30 mouse cellular contexts compared by ENCODE assay signal in the genomic region with DNA sequence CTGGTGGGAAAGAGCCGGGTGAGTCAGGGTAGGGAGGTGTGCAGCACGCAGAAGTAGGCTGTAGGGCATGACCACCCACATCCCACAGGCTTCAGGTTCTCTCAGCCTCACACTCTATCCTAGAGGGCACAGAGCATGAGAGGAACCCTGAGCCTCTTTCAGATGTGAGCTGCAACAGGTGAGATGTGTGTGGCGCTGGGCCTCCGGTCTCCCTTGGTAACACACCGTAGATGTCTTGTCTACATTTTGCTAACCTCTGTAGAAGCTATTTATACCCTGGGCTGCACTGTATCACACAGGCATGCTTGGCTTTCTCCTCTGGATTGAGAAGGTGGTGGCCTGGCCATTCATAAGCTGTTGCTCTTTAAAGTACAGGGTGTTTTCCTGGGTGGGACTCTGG. TPM values are rescaled to one million over a fixed set of nuclear protein-coding genes. Genes with fewer than 3 reads are reported as not detected.
DNase-seq lines count a peak whose midpoint lies in the region; ATAC-seq and TF ChIP-seq lines count a peak whose summit lies in the region.
"Had no signal": no experiment of that assay in that cellular context is flagged by ENCODE, and none has a peak within 500 bp of the region (broad histone marks: within the 10 kb centered on the region; RNA-seq: fewer than 3 reads in every experiment).

No protein-coding gene starts in this region.

- H3K27ac ChIP-seq in liver, postnatal 0 days (ENCODE audit: low read depth): peak overlapping the region; percentile 12; the same call in 1 of the 2 replicates
- no peak overlapping the region for H3K27ac ChIP-seq in liver, embryonic 11.5 days (ENCODE audit: low read depth, low read length)
- peak overlapping the region; percentile 33; the same call in 1 of the 2 replicates for H3K27ac ChIP-seq in CH12.LX (ENCODE audit: insufficient read depth, low read depth)
- H3K27ac ChIP-seq: embryonic facial prominence, embryonic 12.5 days; hindbrain, embryonic 14.5 days; intestine, embryonic 15.5 days; midbrain, embryonic 15.5 days had no signal

- in situ Hi-C loops in CH12.LX (cut with MboI; ENCODE audit: low pct_ligation_motif_present, low pct_unique_long_range_greater_than_20kb, low sequenced_read_pairs): no loop called here

- no peaks in the 10 kb centered on the region for H3K36me3 ChIP-seq in liver, postnatal 0 days (replicated peaks; ENCODE audit: insufficient read depth, low read length)
- H3K36me3 ChIP-seq in liver, embryonic 11.5 days (ENCODE audit: control insufficient read depth, insufficient read depth, low read length): no peaks in the 10 kb centered on the region
- H3K36me3 ChIP-seq in CH12.LX (replicated peaks in 1 of 2; ENCODE audit: control insufficient read depth in 1 of 2, insufficient read depth in 1 of 2, low read length in 1 of 2) (peaks cover 38 to 71% of the 10 kb centered on the region in 2 experiments), myocyte (ENCODE audit: control insufficient read depth, insufficient read depth) (peaks cover 30% of the 10 kb centered on the region)
- H3K36me3 ChIP-seq: midbrain, embryonic 15.5 days had no signal

- H3K9ac ChIP-seq in liver, postnatal 0 days (replicated peaks): no peak overlapping the region
- no peak overlapping the region for H3K9ac ChIP-seq in liver, embryonic 11.5 days (ENCODE audit: low read depth, low read length)
- H3K9ac ChIP-seq in CH12.LX (ENCODE audit: insufficient read depth, low read depth): no peak overlapping the region
- H3K9ac ChIP-seq: embryonic facial prominence, embryonic 12.5 days; hindbrain, embryonic 14.5 days; limb, embryonic 15.5 days; midbrain, embryonic 15.5 days had no signal

- no peak overlapping the region for H3K4me2 ChIP-seq in liver, postnatal 0 days (ENCODE audit: low read depth, low read length)
- H3K4me2 ChIP-seq in liver, embryonic 11.5 days: no peak overlapping the region
- H3K4me2 ChIP-seq in CH12.LX (ENCODE audit: insufficient read depth, low read depth, poor library complexity, severe bottlenecking) (peak overlapping the region; percentile 16; the same call in 1 of the 2 replicates), myocyte (ENCODE audit: low read depth) (peak overlapping the region; percentile 49)
- H3K4me2 ChIP-seq: embryonic facial prominence, embryonic 12.5 days; hindbrain, embryonic 14.5 days; intestine, embryonic 15.5 days; limb, embryonic 15.5 days; midbrain, embryonic 15.5 days had no signal

- no peak for TF ChIP-seq RAD21 in CH12.LX (IDR thresholded peaks at IDR 0.05; ENCODE audit: low read depth, low read length)

- dilution Hi-C loops in CH12.LX (cut with MboI; ENCODE audit: extremely low pct_ligation_motif_present, extremely low pct_unique_long_range_greater_than_20kb, low sequenced_read_pairs): no loop called here

- no peaks in the 10 kb centered on the region for H3K27me3 ChIP-seq in liver, postnatal 0 days (ENCODE audit: insufficient read depth, low read length)
- H3K27me3 ChIP-seq in liver, embryonic 11.5 days (replicated peaks; ENCODE audit: control insufficient read depth, insufficient read depth, low read length): peaks cover 6% of the 10 kb centered on the region; the same call in 1 of the 2 replicates
- H3K27me3 ChIP-seq in CH12.LX (replicated peaks) (no peaks in the 10 kb centered on the region), myocyte (ENCODE audit: control insufficient read depth, insufficient read depth, insufficient read length) (no peaks in the 10 kb centered on the region)
- H3K27me3 ChIP-seq: embryonic facial prominence, embryonic 12.5 days; intestine, embryonic 15.5 days; limb, embryonic 15.5 days; midbrain, embryonic 15.5 days; Patski had no signal

- H3K79me2 ChIP-seq in CH12.LX (replicated peaks; ENCODE audit: control insufficient read depth, extremely low read depth, insufficient read depth, poor library complexity, severe bottlenecking): peaks cover 13% of the 10 kb centered on the region
- peaks cover 93% of the 10 kb centered on the region for H3K79me2 ChIP-seq in myocyte (ENCODE audit: control insufficient read depth, insufficient read depth)

- 66% methylated on average over 5 of the region's 5 CpGs for WGBS in liver, postnatal 0 days (ENCODE audit: insufficient replicate concordance)
- WGBS in liver, embryonic 11.5 days: 87% methylated on average over 5 of the region's 5 CpGs

- H3K4me3 ChIP-seq in liver, postnatal 0 days (ENCODE audit: low read depth, low read length): no peak overlapping the region
- no peak overlapping the region for H3K4me3 ChIP-seq in liver, embryonic 11.5 days (ENCODE audit: low read depth, low read length)
- H3K4me3 ChIP-seq in CH12.LX (replicated peaks in 1 of 3; ENCODE audit: low read depth in 2 of 3, low read length in 2 of 3, poor library complexity in 1 of 3) (peak overlapping the region in 1 of 3 experiments; percentile 27), myocyte (no peak overlapping the region)
- H3K4me3 ChIP-seq: embryonic facial prominence, embryonic 12.5 days; intestine, embryonic 15.5 days; limb, embryonic 15.5 days; midbrain, embryonic 15.5 days had no signal

- DNase-seq in heart, adult 11 months: peak; percentile 92
- no peak for DNase-seq in heart, adult 8-10 months (ENCODE audit: low spot score)
- DNase-seq in liver, postnatal 0 days: no peak
- DNase-seq in liver, embryonic 11.5 days (ENCODE audit: low spot score): no peak
- DNase-seq in CH12.LX (ENCODE audit: extremely low read depth): no peak
- DNase-seq in embryo, embryonic 10 days (ENCODE audit: low spot score): no peak
- DNase-seq: adrenal gland, adult 8-10 months; cerebellum, adult 9-10 months; kidney, postnatal 36 days; lung, postnatal 10 days; right cerebral cortex, postnatal 25 days had no signal

- peaks cover 16% of the 10 kb centered on the region for H3K4me1 ChIP-seq in liver, postnatal 0 days (ENCODE audit: insufficient read depth)
- peaks cover 11% of the 10 kb centered on the region for H3K4me1 ChIP-seq in liver, embryonic 11.5 days (replicated peaks; ENCODE audit: control insufficient read depth, insufficient read depth, low read length)
- H3K4me1 ChIP-seq in CH12.LX (ENCODE audit: control insufficient read depth in 1 of 2, insufficient read depth in 2 of 2): peaks cover 39 to 85% of the 10 kb centered on the region in 2 experiments

- no peak for TF ChIP-seq CTCF in liver, postnatal 0 days (IDR thresholded peaks at IDR 0.05; ENCODE audit: low read depth)
- TF ChIP-seq CTCF in CH12.LX (conservative IDR thresholded peaks at IDR 0.05 in 1 of 2, IDR thresholded peaks at IDR 0.05 in 1 of 2; ENCODE audit: low read depth in 2 of 2, low read length in 2 of 2): no peak

- no peak for TF ChIP-seq EP300 in liver, postnatal 0 days (IDR thresholded peaks at IDR 0.05; ENCODE audit: low read depth)
- no peak for TF ChIP-seq EP300 in CH12.LX (IDR thresholded peaks at IDR 0.05; ENCODE audit: low read length)

- no peaks in the 10 kb centered on the region for H3K9me3 ChIP-seq in liver, postnatal 0 days (ENCODE audit: low read length)
- H3K9me3 ChIP-seq in liver, embryonic 11.5 days (ENCODE audit: control insufficient read depth, low read length): no peaks in the 10 kb centered on the region
- no peaks in the 10 kb centered on the region for H3K9me3 ChIP-seq in CH12.LX (replicated peaks; ENCODE audit: low read length)
- H3K9me3 ChIP-seq: embryonic facial prominence, embryonic 12.5 days; intestine, embryonic 15.5 days; limb, embryonic 15.5 days; midbrain, embryonic 15.5 days had no signal

- H3ac ChIP-seq in myocyte (ENCODE audit: control insufficient read depth, insufficient read length): no peak overlapping the region

- TF ChIP-seq POLR2A in CH12.LX (IDR thresholded peaks at IDR 0.05; ENCODE audit: low read depth, low read length) (no peak), myocyte (IDR thresholded peaks at IDR 0.05; ENCODE audit: insufficient read length, low read depth) (no peak)

- no peak for ATAC-seq in liver, postnatal 0 days
- ATAC-seq in liver, embryonic 11.5 days (replicated peaks; ENCODE audit: low FRiP score): no peak
- ATAC-seq: forebrain, embryonic 16.5 days; intestine, embryonic 15.5 days; midbrain, embryonic 15.5 days; Patski had no signal

RNA-seq across cellular contexts. Expression of a gene that starts 5.7 kb away (rescaled TPM):
- total RNA-seq in heart, adult 8-10 months (2022): 100 to 1,000 TPM; 120 to 141 (median 127) TPM
- polyA plus RNA-seq in liver, postnatal 0 days (2015; fragmentation: Nextera tagmentation; extraction: Ambion mirVana): 1.5 and 1.6 TPM in 2 replicates
- polyA plus RNA-seq in liver, embryonic 11.5 days (2014; fragmentation: Nextera tagmentation; extraction: Ambion mirVana): 5.2 and 6.5 TPM in 2 replicates
- total RNA-seq in CH12.LX (2012; rRNA removed) (10.7 and 18.8 TPM in 2 replicates), CH12.LX (2014; rRNA removed) (23.2 and 23.9 TPM in 2 replicates)
- polyA plus RNA-seq in CH12.LX (2012; ENCODE audit: insufficient read length, low read depth) (22.5 and 24.4 TPM in 2 replicates), myocyte (2012; fragmentation: generic; extraction: Trizol) (60.0 TPM)

RNA-seq across cellular contexts. Expression of a gene that starts 20.9 kb away (rescaled TPM):
- total RNA-seq in heart, adult 8-10 months (2022): not detected
- not detected in 2 replicates for polyA plus RNA-seq in liver, postnatal 0 days (2015; fragmentation: Nextera tagmentation; extraction: Ambion mirVana)
- not detected in 2 replicates for polyA plus RNA-seq in liver, embryonic 11.5 days (2014; fragmentation: Nextera tagmentation; extraction: Ambion mirVana)
- total RNA-seq in CH12.LX (2012; rRNA removed) (not detected in 2 replicates), CH12.LX (2014; rRNA removed) (not detected in 2 replicates)
- polyA plus RNA-seq in CH12.LX (2012; ENCODE audit: insufficient read length, low read depth) (not detected in 2 replicates), myocyte (2012; fragmentation: generic; extraction: Trizol) (not detected)
- total RNA-seq: adrenal gland, adult 8-10 months; common myeloid progenitor, adult 5-6 weeks; ES-E14; gastrocnemius, postnatal 4 days; left cerebral cortex, adult 18-20 months; left cerebral cortex, postnatal 36 days; megakaryocyte, adult 5-6 weeks; neutrophil, adult 5-6 weeks had no signal
- polyA plus RNA-seq: C2C12; embryonic facial prominence, embryonic 12.5 days; forebrain, embryonic 16.5 days; hindbrain, embryonic 14.5 days; intestine, embryonic 15.5 days; kidney, embryonic 14.5 days; limb, embryonic 15.5 days; liver, embryonic 16.5 days; midbrain, embryonic 15.5 days; Patski; urinary bladder, adult 2 months had no signal

RNA-seq across cellular contexts. Expression of a gene that starts 51.4 kb away (rescaled TPM):
- not detected for total RNA-seq in heart, adult 8-10 months (2022)
- polyA plus RNA-seq in liver, postnatal 0 days (2015; fragmentation: Nextera tagmentation; extraction: Ambion mirVana): not detected in 2 replicates
- not detected in 2 replicates for polyA plus RNA-seq in liver, embryonic 11.5 days (2014; fragmentation: Nextera tagmentation; extraction: Ambion mirVana)
- not detected in 2 replicates for total RNA-seq in CH12.LX (2012; rRNA removed)
- total RNA-seq in CH12.LX (2014; rRNA removed): not detected in 2 replicates
- polyA plus RNA-seq in CH12.LX (2012; ENCODE audit: insufficient read length, low read depth): not detected in 2 replicates
- polyA plus RNA-seq in myocyte (2012; fragmentation: generic; extraction: Trizol): not detected
- total RNA-seq: adrenal gland, adult 8-10 months; common myeloid progenitor, adult 5-6 weeks; ES-E14; gastrocnemius, postnatal 4 days; left cerebral cortex, adult 18-20 months; left cerebral cortex, postnatal 36 days; megakaryocyte, adult 5-6 weeks; neutrophil, adult 5-6 weeks had no signal
- polyA plus RNA-seq: C2C12; embryonic facial prominence, embryonic 12.5 days; forebrain, embryonic 16.5 days; hindbrain, embryonic 14.5 days; intestine, embryonic 15.5 days; kidney, embryonic 14.5 days; limb, embryonic 15.5 days; liver, embryonic 16.5 days; midbrain, embryonic 15.5 days; Patski; urinary bladder, adult 2 months had no signal

RNA-seq across cellular contexts. Expression of a gene that starts 56.6 kb away (rescaled TPM):
- total RNA-seq in heart, adult 8-10 months (2022): 1 to 10 TPM; 2.0 to 4.1 (median 3.5) TPM
- 13.2 and 14.8 TPM in 2 replicates for polyA plus RNA-seq in liver, postnatal 0 days (2015; fragmentation: Nextera tagmentation; extraction: Ambion mirVana)
- polyA plus RNA-seq in liver, embryonic 11.5 days (2014; fragmentation: Nextera tagmentation; extraction: Ambion mirVana): 30.7 and 31.3 TPM in 2 replicates
- 33.6 and 38.3 TPM in 2 replicates for total RNA-seq in CH12.LX (2012; rRNA removed)
- total RNA-seq in CH12.LX (2014; rRNA removed): 70.8 and 73.0 TPM in 2 replicates
- 34.4 and 37.6 TPM in 2 replicates for polyA plus RNA-seq in CH12.LX (2012; ENCODE audit: insufficient read length, low read depth)
- 14.8 TPM for polyA plus RNA-seq in myocyte (2012; fragmentation: generic; extraction: Trizol)

RNA-seq across cellular contexts. Expression of a gene that starts 56.8 kb away (rescaled TPM):
- total RNA-seq in heart, adult 8-10 months (2022): 10 to 100 TPM; 44.4 to 56.4 (median 47.0) TPM
- 64.4 and 66.6 TPM in 2 replicates for polyA plus RNA-seq in liver, postnatal 0 days (2015; fragmentation: Nextera tagmentation; extraction: Ambion mirVana)
- 98.6 and 105 TPM in 2 replicates for polyA plus RNA-seq in liver, embryonic 11.5 days (2014; fragmentation: Nextera tagmentation; extraction: Ambion mirVana)
- total RNA-seq in CH12.LX (2012; rRNA removed) (18.4 and 20.4 TPM in 2 replicates), CH12.LX (2014; rRNA removed) (43.1 and 47.7 TPM in 2 replicates)
- polyA plus RNA-seq in CH12.LX (2012; ENCODE audit: insufficient read length, low read depth) (31.4 and 34.8 TPM in 2 replicates), myocyte (2012; fragmentation: generic; extraction: Trizol) (49.1 TPM)

Comparison
In these comparisons a context has a peak if more than half of its experiments do, and no peak if none do; other contexts are left out.
1. H3K4me2 ChIP-seq: peak in CH12.LX (single experiment) and myocyte (single experiment); none in liver, postnatal 0 days (single experiment) and liver, embryonic 11.5 days (single experiment).